Mouse (Mus musculus) monocyte, adult 5-6 weeks (primary cell): ENCODE data around the gene Cenpu. TPM values are rescaled to one million over a fixed set of nuclear protein-coding genes. Genes with fewer than 3 reads are reported as not detected.
A peak's percentile ranks its signal among the peaks of the same experiment; 100 is the strongest.
"Not testable (repeated sequence)": the region's sequence is repeated elsewhere in the genome, so short reads cannot be mapped to it uniquely, and the experiment has no call there.

Experiments
- ATAC-seq: fragments of 153-309, 156-312 bp; replicated peaks from 2 replicates; pipeline ENCODE4 v1.8.0; 2017; ENCODE audit warnings: mild to moderate bottlenecking; ENCODE audit not compliant: low TSS enrichment, insufficient number of reproducible peaks, severe bottlenecking, poor library complexity, low FRiP score
- total RNA-seq: library from RNA; stranded (forward); fragments of 200-1000, 200-491, 200-594 nt; gene quantifications from 3 replicates; pipeline ENCODE4 v1.2.3, GENCODE M21; 2017

Cenpu gene
- total RNA-seq, 1 experiment from 2014 or later: 12.8 TPM

DNA sequence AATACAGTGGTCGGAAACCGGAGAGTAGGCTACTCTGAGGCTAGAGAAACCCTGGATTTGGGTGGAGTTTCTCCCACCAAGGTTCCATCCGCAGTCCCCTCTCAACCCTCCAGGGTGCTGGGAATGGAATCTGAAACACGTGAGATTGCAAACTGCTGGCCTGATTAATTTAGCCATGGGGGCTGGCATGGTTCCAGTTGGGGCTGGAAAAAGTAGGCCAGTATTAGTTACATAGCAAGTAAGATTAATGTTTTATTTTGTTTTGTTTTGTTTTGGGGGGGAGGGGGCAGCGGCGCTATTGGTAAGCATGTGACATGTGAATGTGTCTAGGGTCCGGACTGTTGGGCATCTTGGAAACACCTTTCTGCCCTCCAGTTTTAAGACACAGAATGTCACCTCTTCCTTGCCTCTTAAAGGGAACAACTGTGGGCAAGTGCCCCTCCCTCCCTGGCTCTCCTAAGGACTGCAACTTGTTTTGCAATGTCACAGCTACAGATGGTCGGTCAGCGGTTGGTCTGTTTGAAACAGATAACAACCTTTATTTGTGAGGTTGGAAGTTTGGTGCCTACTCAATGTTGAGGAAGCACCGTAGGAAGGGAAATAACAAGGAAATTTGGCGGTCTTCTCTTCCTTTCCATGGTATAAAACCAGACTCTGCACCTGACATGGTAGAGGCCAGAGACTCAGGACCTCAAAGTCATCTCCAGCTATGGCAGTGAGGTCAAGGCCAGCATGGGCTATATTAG lies 5.2 kb upstream of the Cenpu start:
- no peak for ATAC-seq

DNA sequence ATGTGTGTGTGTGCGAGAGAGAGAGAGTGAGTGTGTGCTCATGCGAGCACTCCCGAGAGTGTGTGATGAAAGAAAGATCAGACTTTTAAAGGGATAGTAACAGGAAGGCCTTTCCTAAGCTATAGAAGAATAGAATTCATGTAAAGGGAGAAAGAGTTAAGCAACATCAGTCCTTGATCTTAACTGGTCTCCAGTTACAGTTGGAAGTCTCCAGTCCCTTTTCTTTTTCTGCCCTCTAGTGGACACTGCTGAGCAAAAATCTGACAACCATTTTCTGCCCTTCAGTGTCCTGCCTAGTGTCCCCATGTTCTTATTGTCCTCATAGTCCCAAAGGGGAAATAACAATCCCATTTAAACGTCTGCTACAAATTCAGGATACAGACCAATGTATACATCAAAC lies 4.6 kb upstream of the Cenpu start:
- 0 out of 2 replicates have a peak, but pooled peaks have one; percentile 25 for ATAC-seq

DNA sequence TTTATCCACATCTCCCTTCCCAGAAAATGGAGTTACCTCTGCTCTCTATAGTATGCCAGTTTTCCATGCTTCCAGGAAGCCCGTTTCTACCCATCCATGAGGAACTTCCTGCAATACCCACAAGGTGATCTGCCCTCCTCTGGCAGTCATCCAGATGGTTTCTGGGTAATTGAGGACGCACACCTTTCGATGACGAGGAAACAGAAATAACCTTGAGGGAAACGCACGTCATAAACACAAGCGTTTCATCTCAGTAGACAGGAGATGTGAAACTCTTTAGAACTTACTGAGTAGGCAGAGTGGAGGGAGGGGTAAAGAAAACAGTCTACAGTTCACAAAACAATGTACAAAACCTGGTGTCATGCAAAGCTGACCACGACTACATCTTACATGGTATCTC lies 1.8 kb upstream of the Cenpu start:
- no peak for ATAC-seq

DNA sequence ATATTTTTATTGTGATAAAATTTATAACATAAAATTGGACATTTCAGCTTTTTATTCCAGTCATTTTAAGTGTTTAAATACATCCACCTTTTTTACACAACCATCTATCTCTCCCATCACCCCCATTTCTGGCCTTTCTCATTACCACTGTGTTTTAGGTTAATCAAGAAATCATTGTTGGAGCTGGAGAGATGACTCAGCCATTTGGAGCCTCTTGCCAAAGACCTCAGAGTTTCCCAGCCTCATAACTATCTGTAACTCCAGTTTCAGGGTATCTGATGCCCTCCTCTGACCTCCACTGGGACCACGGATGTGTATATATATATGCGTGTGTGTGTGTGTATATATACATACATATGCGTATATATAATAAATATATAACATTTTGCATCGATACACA lies 799 bp upstream of the Cenpu start:
- ATAC-seq: no peak

DNA sequence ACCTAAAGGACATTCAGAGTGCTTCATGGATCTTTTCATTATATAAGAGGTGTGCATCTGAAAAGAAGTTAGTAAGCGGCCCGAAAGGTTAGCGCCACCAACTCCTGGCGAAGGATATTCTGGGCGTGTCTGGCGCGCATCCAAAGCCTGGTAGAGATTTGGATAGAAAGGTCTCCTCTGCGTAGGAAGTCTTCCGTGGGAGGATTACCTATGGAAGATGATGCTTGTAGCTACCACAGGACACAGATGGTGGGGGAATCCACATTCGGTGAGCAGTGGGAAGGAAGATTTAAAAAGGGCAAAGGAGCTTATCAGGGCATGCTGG lies 575 bp downstream of the Cenpu start:
- ATAC-seq: no peak

DNA sequence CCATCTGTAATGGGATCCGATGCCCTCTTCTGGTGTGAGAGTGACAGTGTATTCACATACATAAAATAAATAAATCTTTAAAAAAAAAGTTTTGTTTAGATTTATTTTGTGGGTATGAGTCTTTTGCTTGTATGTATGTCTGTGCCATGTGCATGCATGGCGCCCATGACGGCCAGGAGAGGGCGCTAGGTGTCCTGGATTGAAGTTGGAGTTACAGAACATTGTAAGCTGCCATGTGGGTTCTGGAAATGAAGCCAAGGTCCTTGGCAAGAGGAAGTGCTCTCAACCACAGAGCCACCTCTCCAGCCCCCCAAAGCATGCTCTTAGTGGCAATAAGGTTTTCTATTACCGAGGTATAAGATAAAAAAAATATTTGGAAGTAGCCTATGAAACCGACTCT lies 7.6 kb downstream of the Cenpu start:
- no peak; the same call in 1 of the 2 replicates for ATAC-seq

DNA sequence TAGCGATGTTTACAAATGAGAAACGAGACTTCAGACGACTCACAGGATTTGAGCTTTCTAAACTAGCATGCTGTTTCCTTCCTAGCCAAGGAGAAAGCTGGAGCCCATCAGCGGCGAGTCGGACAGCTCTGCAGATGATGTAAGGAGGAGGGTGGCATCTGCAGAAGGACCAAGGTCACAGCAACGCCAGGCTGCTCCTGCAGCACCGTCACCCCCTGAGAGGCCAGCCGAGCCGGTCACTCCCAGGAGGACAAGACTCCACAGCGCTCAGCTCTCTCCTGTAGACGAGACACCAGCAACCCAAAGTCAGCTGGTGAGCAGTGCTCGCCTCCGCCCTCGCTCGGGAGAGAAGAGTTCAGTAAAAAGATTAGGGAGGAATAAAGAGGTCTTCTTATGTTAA lies 10.5 kb downstream of the Cenpu start:
- ATAC-seq: no peak

DNA sequence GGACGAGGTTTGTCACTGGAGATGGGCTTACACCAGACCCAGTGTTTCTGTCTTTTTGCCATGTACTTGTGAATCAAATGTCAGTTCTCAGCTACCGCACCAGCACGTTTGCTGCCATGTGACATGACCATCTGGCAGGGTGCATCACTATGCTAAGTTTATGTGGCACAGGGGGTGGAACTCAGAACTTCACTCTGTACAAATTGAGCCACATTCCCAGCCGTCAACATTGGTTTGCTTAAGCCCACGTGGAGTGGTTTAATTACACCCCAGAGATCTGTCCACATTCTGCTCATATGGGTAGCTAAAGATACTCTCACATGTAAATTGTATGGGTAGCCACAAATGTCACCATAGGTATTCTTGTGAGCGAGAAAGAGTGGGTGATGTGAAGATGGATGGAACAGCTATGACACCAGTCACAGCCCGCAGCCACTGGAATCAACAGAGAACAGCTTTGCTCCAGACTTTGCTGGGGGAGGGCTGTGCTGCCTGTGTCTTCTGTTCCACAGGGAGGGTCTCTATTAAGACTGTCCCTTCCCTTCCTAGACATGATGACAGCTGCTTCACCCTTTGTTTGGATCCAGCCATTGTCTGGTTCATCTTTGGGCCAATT lies 15.2 kb downstream of the Cenpu start:
- ATAC-seq: no peak

DNA sequence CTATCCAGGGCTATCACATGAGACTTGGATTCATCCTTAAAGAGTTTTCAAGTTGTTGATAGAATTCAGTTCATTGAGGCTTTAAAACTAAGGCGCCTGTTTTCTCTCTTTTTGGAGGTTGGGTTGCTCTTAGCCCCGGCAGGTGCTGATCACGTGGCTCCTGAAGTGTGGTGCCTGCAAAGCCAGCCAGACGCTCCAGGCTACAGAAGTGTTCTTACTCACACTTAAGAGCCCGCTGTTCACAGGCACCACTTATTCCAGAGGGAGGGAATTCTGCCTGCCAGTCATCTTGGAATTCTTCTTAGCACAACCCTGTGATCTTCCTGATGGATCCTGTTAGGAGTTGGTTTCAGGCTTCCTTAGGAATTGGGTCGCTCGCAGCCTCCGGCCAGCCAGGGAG lies 16.1 kb downstream of the Cenpu start:
- ATAC-seq: no peak

DNA sequence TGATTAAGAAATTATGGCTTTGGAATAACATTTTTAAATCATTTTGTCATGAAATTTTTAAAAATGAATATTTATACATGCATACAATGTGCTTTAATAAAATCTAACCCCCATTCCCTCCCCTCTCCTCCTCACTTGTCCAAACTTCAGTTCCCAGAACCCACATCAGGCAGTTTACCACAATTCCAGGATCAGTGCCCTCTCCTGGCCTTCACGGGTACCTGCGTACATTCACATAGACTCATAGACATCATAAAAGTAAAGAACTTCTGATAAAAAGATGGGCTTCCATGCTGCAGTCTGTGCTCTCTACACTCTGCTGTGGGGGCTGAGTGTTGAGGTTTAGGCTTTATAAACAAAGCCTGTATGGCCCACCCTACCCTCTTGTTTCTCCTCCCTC lies 17.1 kb downstream of the Cenpu start:
- ATAC-seq: no peak

DNA sequence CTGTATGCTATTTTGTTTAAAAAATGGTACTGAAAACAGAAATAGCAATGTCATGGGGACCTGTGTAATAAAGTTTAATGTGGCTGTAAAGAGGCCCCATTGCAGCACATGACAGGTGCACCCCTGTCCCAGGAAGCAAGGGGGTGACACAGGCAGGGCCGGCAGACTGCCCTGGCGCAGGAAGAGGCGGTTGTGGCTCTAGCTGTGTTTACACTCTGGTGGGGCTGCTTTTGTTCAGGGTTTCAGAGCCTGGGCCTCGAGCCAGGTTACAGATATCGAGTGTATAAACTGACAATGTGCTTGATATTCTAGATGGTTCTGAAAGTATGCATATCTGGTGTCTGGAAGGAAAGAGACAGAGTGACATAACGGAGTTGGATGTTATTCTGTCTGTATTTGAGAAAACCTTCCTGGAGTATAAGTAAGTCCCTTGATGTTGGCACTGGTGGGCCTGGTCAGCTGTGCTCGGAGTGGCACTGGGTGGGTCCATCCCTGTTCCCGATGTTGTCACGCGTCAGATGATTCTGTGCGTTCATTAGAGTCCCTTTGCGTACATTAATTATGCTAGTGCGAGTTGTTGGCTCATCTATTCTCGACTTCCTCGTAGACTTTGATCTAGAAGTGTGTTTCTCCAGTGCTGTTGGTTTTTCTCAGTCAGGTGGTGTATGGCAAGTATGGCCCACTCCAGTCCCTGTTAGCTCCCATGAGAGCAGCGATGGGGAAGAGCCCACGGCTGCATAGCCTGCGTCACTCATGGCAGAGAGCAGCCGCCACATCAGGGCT lies 18.0 kb downstream of the Cenpu start:
- ATAC-seq: no peak

DNA sequence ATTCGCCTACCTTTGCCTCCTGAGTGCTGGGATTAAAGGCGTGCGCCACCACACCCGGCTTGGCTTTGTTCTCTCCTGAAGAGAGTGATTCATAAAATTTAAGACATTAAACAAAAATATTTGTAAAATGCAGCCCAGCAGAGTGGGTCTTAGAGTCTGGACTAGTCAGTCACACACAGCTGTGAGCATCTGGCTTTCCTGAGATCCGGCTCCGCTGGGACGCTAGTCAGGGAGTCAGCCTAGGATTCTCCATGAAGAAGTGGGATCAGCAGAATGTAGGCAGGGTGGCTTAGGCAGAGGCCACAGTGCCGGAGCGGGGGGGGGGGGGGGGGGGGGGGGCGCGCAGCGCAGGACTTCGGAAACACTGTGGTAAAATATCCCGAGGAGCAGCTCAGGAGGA lies 18.8 kb downstream of the Cenpu start:
- no peak for ATAC-seq

DNA sequence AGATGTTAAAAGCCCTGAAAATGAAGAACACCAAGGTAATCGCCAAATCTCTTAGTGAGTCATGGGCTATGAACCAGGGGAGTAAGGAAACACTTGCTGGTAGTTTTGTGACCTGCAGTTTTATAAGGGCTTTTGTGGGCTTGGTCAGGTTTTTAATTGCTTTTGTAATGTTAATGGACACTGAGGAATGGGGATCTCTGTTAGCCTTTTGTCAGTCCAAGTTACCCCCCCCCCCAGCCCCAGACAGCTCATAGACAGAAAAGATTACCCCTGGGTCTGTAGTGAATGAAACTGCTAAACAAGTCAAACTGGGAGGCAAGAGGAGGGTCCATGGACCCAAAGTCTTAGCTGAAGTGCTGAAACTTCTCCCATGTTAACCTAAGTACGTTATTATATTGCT lies 21.6 kb downstream of the Cenpu start:
- no peak for ATAC-seq

DNA sequence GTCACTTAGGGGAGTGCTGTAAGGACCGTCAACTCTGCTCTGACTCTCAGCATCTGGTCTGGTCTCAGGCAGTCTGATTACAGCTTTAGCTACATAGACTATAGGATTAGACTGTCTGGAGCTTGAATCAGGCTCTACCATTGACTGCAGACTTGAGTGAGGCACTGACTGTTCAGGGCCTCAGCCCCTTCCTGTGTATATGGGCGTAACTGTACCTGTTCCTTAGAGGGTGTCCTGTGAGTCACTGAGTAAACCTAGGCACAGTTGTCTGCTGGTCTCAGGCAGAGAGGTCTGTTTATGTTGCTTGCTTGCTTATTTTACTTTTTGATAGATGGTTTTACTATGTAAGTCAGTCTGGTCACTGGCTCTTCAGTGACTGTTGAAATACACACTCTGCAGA lies 22.1 kb downstream of the Cenpu start:
- no peak for ATAC-seq

DNA sequence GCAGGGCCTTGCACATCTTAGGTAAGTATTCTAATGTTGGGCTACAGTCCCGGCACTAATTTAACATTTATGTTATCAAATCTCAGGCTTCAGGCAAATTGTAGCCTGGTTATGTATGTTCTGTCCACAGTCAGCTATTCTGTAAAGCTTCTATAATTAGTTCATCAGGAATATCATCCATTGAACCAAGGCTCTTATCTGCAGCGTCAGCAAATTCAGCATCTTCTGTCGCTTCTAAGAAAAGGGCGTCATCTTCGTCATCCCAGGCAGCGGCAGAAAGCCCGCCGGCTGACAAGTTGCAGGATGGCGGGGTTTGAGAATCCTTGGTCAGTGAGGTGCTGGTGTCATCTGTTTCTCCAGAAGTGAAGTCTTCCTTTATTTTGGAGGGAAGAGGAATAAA lies 27.0 kb downstream of the Cenpu start:
- ATAC-seq: no peak

DNA sequence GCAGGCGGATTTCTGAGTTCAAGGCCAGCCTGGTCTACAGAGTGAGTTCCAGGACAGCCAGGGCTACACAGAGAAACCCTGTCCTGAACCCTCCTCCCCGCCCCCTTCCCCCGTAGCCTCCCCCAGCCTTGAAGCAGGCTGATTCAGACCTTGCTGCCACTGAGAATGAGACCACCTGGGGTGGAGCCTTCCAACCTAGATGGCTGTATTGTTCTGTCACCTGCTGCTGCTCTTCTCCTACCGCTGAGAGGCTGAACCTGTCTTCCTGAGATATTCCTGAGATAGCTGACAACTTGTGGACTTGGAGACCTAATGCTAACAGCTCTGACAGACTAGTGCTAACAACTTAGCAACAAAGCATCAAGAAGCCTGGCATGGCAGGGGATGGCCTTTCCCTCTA lies 32.5 kb downstream of the Cenpu start:
- ATAC-seq: not testable (repeated sequence)

DNA sequence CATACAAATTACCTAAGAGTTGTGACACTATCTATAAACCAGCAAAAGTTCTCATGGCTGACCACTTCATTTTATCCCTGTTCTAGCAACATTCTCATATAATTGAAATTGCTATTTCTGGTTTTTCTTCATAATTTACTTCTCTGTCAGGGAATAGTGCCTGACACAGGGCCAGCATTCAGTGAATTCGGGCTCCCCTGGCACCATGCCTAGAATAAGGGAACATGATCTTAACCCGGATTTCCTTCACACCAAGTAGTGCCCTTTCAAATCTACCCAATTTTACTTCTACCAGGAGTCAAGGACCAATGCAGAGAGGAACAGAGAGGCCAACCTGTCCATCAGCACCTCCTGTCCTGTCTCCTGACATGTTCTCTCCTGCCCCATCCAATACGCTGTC lies 33.7 kb downstream of the Cenpu start:
- ATAC-seq: no peak

DNA sequence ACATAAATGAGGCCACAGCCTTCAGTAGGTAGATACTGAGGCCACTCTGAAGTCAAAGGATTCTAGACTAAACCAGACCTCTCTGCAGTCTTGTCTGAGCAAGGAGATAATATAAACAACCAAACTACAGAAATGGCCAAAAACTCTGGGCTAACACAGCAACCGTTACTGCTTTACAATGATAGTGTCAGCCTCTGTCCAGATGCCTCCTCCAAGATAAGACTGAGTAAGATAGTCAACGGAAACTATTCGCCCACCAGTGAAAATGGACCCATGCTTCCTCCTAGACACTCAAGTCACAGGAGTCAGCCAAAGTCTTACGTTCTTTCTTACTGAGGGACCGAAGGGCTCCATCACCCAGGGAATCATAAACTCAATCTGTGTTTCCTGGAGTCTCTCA lies 36.1 kb downstream of the Cenpu start:
- no peak for ATAC-seq

DNA sequence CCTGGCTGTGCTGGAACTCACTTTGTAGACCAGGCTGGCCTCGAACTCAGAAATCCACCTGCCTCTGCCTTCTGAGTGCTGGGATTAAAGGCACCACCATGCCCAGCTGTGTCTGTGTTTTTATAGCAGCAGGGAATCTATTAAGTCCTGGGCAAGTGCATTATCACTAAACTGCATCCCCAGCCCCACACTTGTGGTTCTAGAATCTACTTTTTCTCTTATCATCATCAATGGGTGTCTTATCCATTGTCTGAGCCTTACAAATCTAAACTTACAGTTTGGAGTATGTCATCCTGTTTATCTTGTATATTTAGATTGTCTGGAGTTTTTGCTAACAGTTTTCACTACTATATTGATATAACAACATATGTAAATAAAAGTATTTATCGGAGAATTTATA lies 36.8 kb downstream of the Cenpu start:
- no peak for ATAC-seq

DNA sequence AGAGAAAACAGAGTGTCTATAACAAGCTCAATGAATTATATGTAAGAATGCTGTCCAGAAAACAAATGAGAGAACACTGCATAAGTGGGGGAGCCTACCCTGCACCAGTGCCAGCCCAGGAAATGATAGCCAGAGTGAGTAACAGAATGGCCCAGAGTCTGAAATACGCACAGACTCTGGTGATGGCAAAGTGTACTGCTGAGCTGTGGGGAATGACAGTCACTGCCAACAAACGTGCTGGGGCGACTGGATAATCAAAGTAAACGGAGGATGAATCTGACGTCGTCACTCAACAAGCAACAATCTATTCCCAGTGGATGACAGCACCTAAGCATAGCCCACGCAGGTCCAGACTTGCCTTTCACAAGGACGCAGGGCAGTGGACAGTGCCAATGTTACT lies 41.2 kb downstream of the Cenpu start:
- ATAC-seq: no peak
